Comparison of ENCODE assay signal across 11 mouse cellular contexts in genomic region chr4:156070276-156070675, GRCm38 (mm10). TPM values are rescaled to one million over a fixed set of nuclear protein-coding genes. Genes with fewer than 3 reads are reported as not detected.
DNase-seq lines count a peak whose midpoint lies in the region; ATAC-seq and TF ChIP-seq lines count a peak whose summit lies in the region.
"Had no signal": no experiment of that assay in that cellular context is flagged by ENCODE, and none has a peak within 500 bp of the region (broad histone marks: within the 10 kb centered on the region; RNA-seq: fewer than 3 reads in every experiment).

No protein-coding gene starts in this region.

- H3K4me3 ChIP-seq in liver, embryonic 15.5 days (replicated peaks): no peak overlapping the region
- H3K4me3 ChIP-seq in liver, embryonic 11.5 days (ENCODE audit: low read depth, low read length): no peak overlapping the region
- H3K4me3 ChIP-seq in ES-Bruce4 (ENCODE audit: low read depth, low read length): no peak overlapping the region
- H3K4me3 ChIP-seq in embryonic facial prominence, embryonic 15.5 days (replicated peaks): no peak overlapping the region
- no peak overlapping the region for H3K4me3 ChIP-seq in neural tube, embryonic 13.5 days
- H3K4me3 ChIP-seq: intestine, embryonic 15.5 days; stomach, embryonic 15.5 days had no signal

- no peak; the same call in 1 of the 2 replicates for TF ChIP-seq EP300 in ES-Bruce4 (IDR thresholded peaks at IDR 0.05; ENCODE audit: insufficient read depth, low read depth, low read length)

- DNase-seq in liver, embryonic 11.5 days (ENCODE audit: low spot score): no peak
- DNase-seq in cerebellum, adult 8-10 months: no peak
- no peak for DNase-seq in urinary bladder, postnatal 25 days (ENCODE audit: low spot score)
- DNase-seq in embryo, embryonic 10 days (ENCODE audit: low spot score): no peak
- DNase-seq: cerebellum, adult 9-11 months had no signal

- no peaks in the 10 kb centered on the region for H3K36me3 ChIP-seq in liver, embryonic 15.5 days (replicated peaks)
- H3K36me3 ChIP-seq in liver, embryonic 11.5 days (ENCODE audit: control insufficient read depth, insufficient read depth, low read length): no peaks in the 10 kb centered on the region
- no peaks in the 10 kb centered on the region for H3K36me3 ChIP-seq in ES-Bruce4 (ENCODE audit: control insufficient read depth, insufficient read depth, low read length, poor library complexity, severe bottlenecking)
- H3K36me3 ChIP-seq in embryonic facial prominence, embryonic 15.5 days: no peaks in the 10 kb centered on the region
- no peaks in the 10 kb centered on the region for H3K36me3 ChIP-seq in neural tube, embryonic 13.5 days
- H3K36me3 ChIP-seq: intestine, embryonic 15.5 days; stomach, embryonic 15.5 days had no signal

- TF ChIP-seq CTCF in ES-Bruce4 (IDR thresholded peaks at IDR 0.05; ENCODE audit: low read depth, low read length): no peak

- no peak for TF ChIP-seq POLR2A in ES-Bruce4 (IDR thresholded peaks at IDR 0.05; ENCODE audit: insufficient read depth, low read length)

- H3K9me3 ChIP-seq in liver, embryonic 15.5 days (replicated peaks): no peaks in the 10 kb centered on the region
- no peaks in the 10 kb centered on the region for H3K9me3 ChIP-seq in liver, embryonic 11.5 days (ENCODE audit: control insufficient read depth, low read length)
- no peaks in the 10 kb centered on the region for H3K9me3 ChIP-seq in ES-Bruce4 (replicated peaks; ENCODE audit: control insufficient read depth, insufficient read depth, low read length, poor library complexity, severe bottlenecking)
- H3K9me3 ChIP-seq in embryonic facial prominence, embryonic 15.5 days (replicated peaks): no peaks in the 10 kb centered on the region
- H3K9me3 ChIP-seq in neural tube, embryonic 13.5 days: no peaks in the 10 kb centered on the region
- H3K9me3 ChIP-seq: intestine, embryonic 15.5 days; stomach, embryonic 15.5 days had no signal

- H3K27ac ChIP-seq in liver, embryonic 15.5 days (replicated peaks): no peak overlapping the region
- H3K27ac ChIP-seq in liver, embryonic 11.5 days (ENCODE audit: low read depth, low read length): no peak overlapping the region
- no peak overlapping the region for H3K27ac ChIP-seq in ES-Bruce4 (ENCODE audit: insufficient read depth, low read length)
- H3K27ac ChIP-seq in embryonic facial prominence, embryonic 15.5 days (replicated peaks): no peak overlapping the region
- 0 out of 2 replicates have a peak overlapping the region, but pooled peaks have one; percentile 10 for H3K27ac ChIP-seq in neural tube, embryonic 13.5 days (replicated peaks)
- H3K27ac ChIP-seq: intestine, embryonic 15.5 days; stomach, embryonic 15.5 days had no signal

- peak; percentile 12; the same call in 1 of the 2 replicates for ATAC-seq in liver, embryonic 15.5 days (ENCODE audit: insufficient read depth)
- no peak for ATAC-seq in liver, embryonic 11.5 days (replicated peaks; ENCODE audit: low FRiP score)
- peak; percentile 75 for ATAC-seq in embryonic facial prominence, embryonic 15.5 days (ENCODE audit: insufficient number of reproducible peaks, low FRiP score, low TSS enrichment, low read depth)
- ATAC-seq in neural tube, embryonic 13.5 days (ENCODE audit: low read depth): no peak

- peaks cover 3% of the 10 kb centered on the region; the same call in 1 of the 2 replicates for H3K4me1 ChIP-seq in liver, embryonic 15.5 days (replicated peaks)
- H3K4me1 ChIP-seq in liver, embryonic 11.5 days (replicated peaks; ENCODE audit: control insufficient read depth, insufficient read depth, low read length): no peaks in the 10 kb centered on the region
- H3K4me1 ChIP-seq in ES-Bruce4 (ENCODE audit: control insufficient read depth, insufficient read depth, low read length): peaks cover 7% of the 10 kb centered on the region
- H3K4me1 ChIP-seq in embryonic facial prominence, embryonic 15.5 days: peaks cover 9% of the 10 kb centered on the region
- peaks cover 12% of the 10 kb centered on the region for H3K4me1 ChIP-seq in neural tube, embryonic 13.5 days (replicated peaks)
- H3K4me1 ChIP-seq: stomach, embryonic 15.5 days had no signal

- 42% methylated on average over 6 of the region's 6 CpGs for WGBS in liver, embryonic 15.5 days (ENCODE audit: insufficient replicate concordance)
- WGBS in liver, embryonic 11.5 days: 56% methylated on average over 6 of the region's 6 CpGs
- WGBS in embryonic facial prominence, embryonic 15.5 days: 23% methylated on average over 6 of the region's 6 CpGs
- 23% methylated on average over 6 of the region's 6 CpGs for WGBS in neural tube, embryonic 13.5 days

- H3K27me3 ChIP-seq in liver, embryonic 15.5 days: no peaks in the 10 kb centered on the region
- no peaks in the 10 kb centered on the region for H3K27me3 ChIP-seq in liver, embryonic 11.5 days (replicated peaks; ENCODE audit: control insufficient read depth, insufficient read depth, low read length)
- H3K27me3 ChIP-seq in ES-Bruce4 (ENCODE audit: control insufficient read depth, insufficient read depth, low read length, poor library complexity, severe bottlenecking): no peaks in the 10 kb centered on the region
- no peaks in the 10 kb centered on the region for H3K27me3 ChIP-seq in embryonic facial prominence, embryonic 15.5 days
- H3K27me3 ChIP-seq in neural tube, embryonic 13.5 days: peaks cover 5% of the 10 kb centered on the region; the same call in 1 of the 2 replicates
- H3K27me3 ChIP-seq: intestine, embryonic 15.5 days; stomach, embryonic 15.5 days had no signal

- H3K9ac ChIP-seq in liver, embryonic 15.5 days: no peak overlapping the region
- H3K9ac ChIP-seq in liver, embryonic 11.5 days (ENCODE audit: low read depth, low read length): no peak overlapping the region
- H3K9ac ChIP-seq in ES-Bruce4 (ENCODE audit: low read depth, poor library complexity, severe bottlenecking): 0 out of 2 replicates have a peak overlapping the region, but pooled peaks have one; percentile 1
- no peak overlapping the region for H3K9ac ChIP-seq in embryonic facial prominence, embryonic 15.5 days
- peak overlapping the region; percentile 13; the same call in 1 of the 2 replicates for H3K9ac ChIP-seq in neural tube, embryonic 13.5 days
- H3K9ac ChIP-seq: intestine, embryonic 15.5 days; stomach, embryonic 15.5 days had no signal

- no peak overlapping the region for H3K4me2 ChIP-seq in liver, embryonic 15.5 days
- H3K4me2 ChIP-seq in liver, embryonic 11.5 days: no peak overlapping the region
- 0 out of 2 replicates have a peak overlapping the region, but pooled peaks have one; percentile 15 for H3K4me2 ChIP-seq in embryonic facial prominence, embryonic 15.5 days (replicated peaks)
- no peak overlapping the region for H3K4me2 ChIP-seq in neural tube, embryonic 13.5 days
- H3K4me2 ChIP-seq: intestine, embryonic 15.5 days; stomach, embryonic 15.5 days had no signal

RNA-seq across cellular contexts. Expression of gene Ttll10, which starts 11.1 kb away (rescaled TPM):
- 0.22 and 0.58 TPM in 2 replicates for polyA plus RNA-seq in liver, embryonic 15.5 days (2015; fragmentation: Nextera tagmentation; extraction: Ambion mirVana)
- 0.12 and 0.56 TPM in 2 replicates for polyA plus RNA-seq in liver, embryonic 11.5 days (2014; fragmentation: Nextera tagmentation; extraction: Ambion mirVana)
- polyA plus RNA-seq in ES-Bruce4 (2011; ENCODE audit: insufficient read depth, insufficient read length, low read depth, missing spikeins): 2.5 and 3.3 TPM in 2 replicates
- polyA plus RNA-seq in embryonic facial prominence, embryonic 15.5 days (2015; fragmentation: Nextera tagmentation; extraction: Ambion mirVana): 4.0 and 4.3 TPM in 2 replicates
- polyA plus RNA-seq in neural tube, embryonic 13.5 days (2015; fragmentation: Nextera tagmentation; extraction: Ambion mirVana): not detected in 2 replicates

RNA-seq across cellular contexts. Expression of gene 9430015G10Rik, which starts 39.5 kb away (rescaled TPM):
- 10.5 and 12.3 TPM in 2 replicates for polyA plus RNA-seq in liver, embryonic 15.5 days (2015; fragmentation: Nextera tagmentation; extraction: Ambion mirVana)
- 34.5 and 39.4 TPM in 2 replicates for polyA plus RNA-seq in liver, embryonic 11.5 days (2014; fragmentation: Nextera tagmentation; extraction: Ambion mirVana)
- polyA plus RNA-seq in ES-Bruce4 (2011; ENCODE audit: insufficient read depth, insufficient read length, low read depth, missing spikeins): 39.7 and 47.7 TPM in 2 replicates
- polyA plus RNA-seq in embryonic facial prominence, embryonic 15.5 days (2015; fragmentation: Nextera tagmentation; extraction: Ambion mirVana): 32.8 and 33.5 TPM in 2 replicates
- 25.0 and 27.7 TPM in 2 replicates for polyA plus RNA-seq in neural tube, embryonic 13.5 days (2015; fragmentation: Nextera tagmentation; extraction: Ambion mirVana)

RNA-seq across cellular contexts. Expression of gene Tnfrsf18, which starts 44.3 kb away (rescaled TPM):
- 0.66 and 0.73 TPM in 2 replicates for polyA plus RNA-seq in liver, embryonic 15.5 days (2015; fragmentation: Nextera tagmentation; extraction: Ambion mirVana)
- 0.92 and 1.0 TPM in 2 replicates for polyA plus RNA-seq in liver, embryonic 11.5 days (2014; fragmentation: Nextera tagmentation; extraction: Ambion mirVana)
- polyA plus RNA-seq in ES-Bruce4 (2011; ENCODE audit: insufficient read depth, insufficient read length, low read depth, missing spikeins): not detected in 2 replicates
- 6.0 and 7.1 TPM in 2 replicates for polyA plus RNA-seq in embryonic facial prominence, embryonic 15.5 days (2015; fragmentation: Nextera tagmentation; extraction: Ambion mirVana)
- 1.6 and 2.7 TPM in 2 replicates for polyA plus RNA-seq in neural tube, embryonic 13.5 days (2015; fragmentation: Nextera tagmentation; extraction: Ambion mirVana)

RNA-seq across cellular contexts. Expression of gene Tnfrsf4, which starts 56.6 kb away (rescaled TPM):
- polyA plus RNA-seq in liver, embryonic 15.5 days (2015; fragmentation: Nextera tagmentation; extraction: Ambion mirVana): 0.23 and 0.51 TPM in 2 replicates
- polyA plus RNA-seq in liver, embryonic 11.5 days (2014; fragmentation: Nextera tagmentation; extraction: Ambion mirVana): 0.85 TPM in 1 of 2 replicates, not detected in the other
- polyA plus RNA-seq in ES-Bruce4 (2011; ENCODE audit: insufficient read depth, insufficient read length, low read depth, missing spikeins): 2.4 and 2.9 TPM in 2 replicates
- 1.1 and 1.2 TPM in 2 replicates for polyA plus RNA-seq in embryonic facial prominence, embryonic 15.5 days (2015; fragmentation: Nextera tagmentation; extraction: Ambion mirVana)
- 0.77 and 1.2 TPM in 2 replicates for polyA plus RNA-seq in neural tube, embryonic 13.5 days (2015; fragmentation: Nextera tagmentation; extraction: Ambion mirVana)

Comparison
In these comparisons a context has a peak if more than half of its experiments do, and no peak if none do; other contexts are left out.
1. ATAC-seq: peak in liver, embryonic 15.5 days (single experiment) and embryonic facial prominence, embryonic 15.5 days (single experiment); none in liver, embryonic 11.5 days (single experiment) and neural tube, embryonic 13.5 days (single experiment).
2. H3K9ac ChIP-seq: peak in ES-Bruce4 (single experiment) and neural tube, embryonic 13.5 days (single experiment); none in liver, embryonic 15.5 days (single experiment), liver, embryonic 11.5 days (single experiment) and embryonic facial prominence, embryonic 15.5 days (single experiment).